Mouse (Mus musculus): ENCODE data around the gene Mllt3. TPM values are rescaled to one million over a fixed set of nuclear protein-coding genes. Genes with fewer than 3 reads are reported as not detected.

Mllt3 gene
- polyA plus RNA-seq, 1 experiment from 2014 or later, result 33.4 TPM

DNA sequence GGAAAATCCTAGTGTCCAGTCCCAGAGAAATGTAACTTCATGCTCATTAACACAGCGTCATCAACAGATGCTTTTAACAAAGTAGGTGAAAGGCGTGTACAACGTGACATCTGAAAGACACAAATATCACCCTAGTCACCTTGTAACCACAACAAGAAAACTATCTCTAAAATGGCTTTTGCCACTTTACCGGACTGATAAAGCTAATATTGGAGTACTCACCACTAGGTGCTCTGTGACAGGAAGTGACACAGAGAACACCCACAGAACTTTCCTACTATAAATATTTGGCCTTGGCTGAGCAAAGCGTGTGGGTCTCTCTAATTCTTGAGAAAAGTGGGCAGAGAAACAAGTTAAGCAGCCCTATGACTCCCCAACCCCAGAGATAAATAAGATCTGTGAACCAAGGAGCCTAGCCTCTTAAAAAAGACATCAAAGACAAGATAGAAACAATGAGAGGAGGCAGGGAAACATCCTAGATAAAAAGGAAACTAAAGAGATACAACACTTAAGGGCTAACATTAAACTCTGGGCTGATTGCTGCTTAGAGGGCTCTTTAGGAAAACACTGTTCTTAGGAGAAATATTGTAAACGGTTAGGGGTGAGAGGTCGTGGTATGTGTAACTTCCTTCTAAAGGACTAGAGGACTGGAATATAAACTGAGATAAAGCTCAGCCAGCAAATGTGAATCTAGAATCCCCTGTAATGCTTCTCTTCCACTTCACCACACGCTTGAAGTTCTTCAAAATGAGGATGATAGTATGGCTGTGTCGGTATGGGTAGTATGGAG is 29.8 kb downstream of the Mllt3 start:
- H3K4me2 ChIP-seq (replicated peaks; ENCODE audit: low read depth, low read length), result no peak overlapping the region
- WGBS, result 76% methylated on average over 9 of the region's 9 CpGs

DNA sequence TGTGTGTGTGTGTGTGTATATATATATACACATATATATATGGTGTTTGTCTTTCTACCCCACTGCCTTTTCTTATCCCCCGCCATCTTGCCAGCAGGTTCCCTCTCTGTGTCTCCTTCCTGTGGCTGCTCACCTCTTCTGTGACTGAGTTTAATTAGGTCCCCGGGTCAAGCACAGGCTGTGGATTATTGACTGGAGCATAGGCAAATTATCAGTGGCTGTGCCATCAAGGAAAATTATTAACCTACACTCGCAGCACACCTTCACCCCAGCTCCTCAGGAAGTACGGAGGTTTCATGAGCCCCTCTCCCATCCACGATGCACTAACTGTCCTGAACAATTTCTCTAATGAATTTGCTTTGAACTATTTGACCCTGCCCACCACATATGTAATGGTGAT is 41.5 kb downstream of the Mllt3 start:
- H3K27ac ChIP-seq (ENCODE audit: low read depth, low read length), result no peak overlapping the region
- H3K4me1 ChIP-seq (ENCODE audit: control insufficient read depth, insufficient read depth, low read length), result no peaks in the 10 kb centered on the region
- no peaks in the 10 kb centered on the region for H3K9me3 ChIP-seq (ENCODE audit: control insufficient read depth, low read length)
- no peak for ATAC-seq (ENCODE audit: low FRiP score, low TSS enrichment)
- no peak overlapping the region for H3K4me2 ChIP-seq (replicated peaks; ENCODE audit: low read depth, low read length)
- H3K36me3 ChIP-seq (ENCODE audit: control insufficient read depth, insufficient read depth, low read length), result no peaks in the 10 kb centered on the region; the same call in 1 of the 2 replicates
- no peak overlapping the region for H3K9ac ChIP-seq (ENCODE audit: low read depth, low read length)
- 70% methylated on average over 5 of the region's 5 CpGs for WGBS
- no peaks in the 10 kb centered on the region for H3K27me3 ChIP-seq (ENCODE audit: control insufficient read depth, insufficient read depth, low read length)
- no peak overlapping the region for H3K4me3 ChIP-seq (ENCODE audit: low read length)

More for the DNA sequence above, 29.8 kb downstream of the Mllt3 start:
- Histone ChIP-seq H3K9ac (ENCODE audit: low read depth, low read length) (no peak overlapping the region), H3K4me3 (ENCODE audit: low read length) (no peak overlapping the region), H3K36me3 (ENCODE audit: control insufficient read depth, insufficient read depth, low read length) (no peaks in the 10 kb centered on the region; the same call in 1 of the 2 replicates), H3K4me1 (ENCODE audit: control insufficient read depth, insufficient read depth, low read length) (no peaks in the 10 kb centered on the region), H3K9me3 (ENCODE audit: control insufficient read depth, low read length) (no peaks in the 10 kb centered on the region), H3K27me3 (ENCODE audit: control insufficient read depth, insufficient read depth, low read length) (no peaks in the 10 kb centered on the region), H3K27ac (ENCODE audit: low read depth, low read length) (no peak overlapping the region)
- no peak for ATAC-seq (ENCODE audit: low FRiP score, low TSS enrichment)

DNA sequence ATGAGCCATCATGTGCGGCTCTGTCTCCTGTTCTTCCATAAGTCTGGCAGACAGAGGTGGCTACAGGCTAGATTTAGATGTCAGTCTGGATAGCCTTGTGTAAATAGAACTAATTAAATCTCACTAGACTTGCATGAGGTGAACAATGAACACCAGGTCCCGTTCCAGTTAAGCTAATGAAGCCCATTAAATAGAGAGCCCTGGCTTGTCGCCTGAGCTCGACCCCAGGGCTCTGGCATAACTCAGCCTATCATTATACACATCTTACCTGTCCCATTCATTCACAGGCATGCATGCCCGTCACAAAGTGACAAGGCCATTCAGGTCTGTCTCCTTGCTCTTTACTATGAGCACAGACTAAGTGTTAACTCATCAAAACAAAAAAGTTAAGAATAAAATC is 42.2 kb downstream of the Mllt3 start:
- 69% methylated on average over 5 of the region's 5 CpGs for WGBS
- Histone ChIP-seq H3K27ac (ENCODE audit: low read depth, low read length) (no peak overlapping the region), H3K4me3 (ENCODE audit: low read length) (no peak overlapping the region), H3K9ac (ENCODE audit: low read depth, low read length) (no peak overlapping the region), H3K9me3 (ENCODE audit: control insufficient read depth, low read length) (no peaks in the 10 kb centered on the region), H3K27me3 (ENCODE audit: control insufficient read depth, insufficient read depth, low read length) (no peaks in the 10 kb centered on the region), H3K36me3 (ENCODE audit: control insufficient read depth, insufficient read depth, low read length) (no peaks in the 10 kb centered on the region; the same call in 1 of the 2 replicates), H3K4me2 (replicated peaks; ENCODE audit: low read depth, low read length) (no peak overlapping the region), H3K4me1 (ENCODE audit: control insufficient read depth, insufficient read depth, low read length) (no peaks in the 10 kb centered on the region)
- no peak for ATAC-seq (ENCODE audit: low FRiP score, low TSS enrichment)

DNA sequence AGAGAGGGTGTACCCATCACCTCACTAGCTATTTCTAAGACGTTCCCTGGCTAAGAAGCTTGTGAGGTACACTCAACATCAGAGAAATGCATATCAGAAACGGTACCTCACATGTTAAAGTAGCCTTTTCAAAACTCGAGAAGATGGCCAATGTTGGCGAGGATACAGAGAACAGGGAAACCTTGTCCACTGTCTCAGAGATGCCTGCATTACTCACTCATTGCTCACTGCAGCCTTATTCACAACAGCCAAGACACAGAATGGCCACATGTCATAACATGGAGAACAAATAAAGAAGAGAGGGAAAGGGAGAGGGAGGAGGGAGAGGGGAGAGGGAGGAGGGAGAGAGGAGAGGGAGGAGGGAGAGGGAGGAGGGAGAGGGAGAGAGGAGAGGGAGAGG is 47.9 kb downstream of the Mllt3 start:
- Histone ChIP-seq H3K27ac (ENCODE audit: low read depth, low read length) (no peak overlapping the region), H3K9ac (ENCODE audit: low read depth, low read length) (no peak overlapping the region), H3K9me3 (ENCODE audit: control insufficient read depth, low read length) (no peaks in the 10 kb centered on the region), H3K4me2 (replicated peaks; ENCODE audit: low read depth, low read length) (no peak overlapping the region), H3K36me3 (ENCODE audit: control insufficient read depth, insufficient read depth, low read length) (no peaks in the 10 kb centered on the region), H3K27me3 (ENCODE audit: control insufficient read depth, insufficient read depth, low read length) (no peaks in the 10 kb centered on the region), H3K4me1 (ENCODE audit: control insufficient read depth, insufficient read depth, low read length) (peaks cover 21% of the 10 kb centered on the region), H3K4me3 (ENCODE audit: low read length) (no peak overlapping the region)
- no peak for ATAC-seq (ENCODE audit: low FRiP score, low TSS enrichment)
- 64% methylated on average over 4 of the region's 4 CpGs for WGBS

DNA sequence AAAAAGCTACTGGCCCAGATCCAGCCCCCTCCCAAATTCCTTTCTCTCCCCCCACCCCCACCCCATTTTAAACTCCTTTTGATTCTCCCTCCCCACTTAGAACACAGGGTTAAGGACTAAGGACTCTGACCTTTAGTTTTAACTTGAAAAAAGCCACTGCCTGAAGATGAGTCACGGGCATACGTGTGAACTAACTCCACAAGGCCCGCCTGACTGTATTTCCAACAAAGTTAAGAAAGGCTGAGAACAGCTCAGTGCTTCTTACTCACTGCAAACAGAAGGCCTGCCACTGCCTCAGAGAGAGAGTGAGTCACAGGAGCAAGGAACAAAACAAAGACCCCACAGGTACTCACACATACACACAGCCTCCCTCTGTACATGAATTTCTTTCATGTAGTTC is 48.6 kb downstream of the Mllt3 start:
- Histone ChIP-seq H3K9ac (ENCODE audit: low read depth, low read length) (no peak overlapping the region), H3K27ac (ENCODE audit: low read depth, low read length) (no peak overlapping the region), H3K9me3 (ENCODE audit: control insufficient read depth, low read length) (no peaks in the 10 kb centered on the region), H3K4me3 (ENCODE audit: low read length) (no peak overlapping the region), H3K27me3 (ENCODE audit: control insufficient read depth, insufficient read depth, low read length) (no peaks in the 10 kb centered on the region), H3K4me1 (ENCODE audit: control insufficient read depth, insufficient read depth, low read length) (peaks cover 21% of the 10 kb centered on the region), H3K4me2 (replicated peaks; ENCODE audit: low read depth, low read length) (no peak overlapping the region), H3K36me3 (ENCODE audit: control insufficient read depth, insufficient read depth, low read length) (no peaks in the 10 kb centered on the region)
- no peak; the same call in 1 of the 2 replicates for ATAC-seq (ENCODE audit: low FRiP score, low TSS enrichment)
- 33% methylated on average over 3 of the region's 3 CpGs for WGBS

DNA sequence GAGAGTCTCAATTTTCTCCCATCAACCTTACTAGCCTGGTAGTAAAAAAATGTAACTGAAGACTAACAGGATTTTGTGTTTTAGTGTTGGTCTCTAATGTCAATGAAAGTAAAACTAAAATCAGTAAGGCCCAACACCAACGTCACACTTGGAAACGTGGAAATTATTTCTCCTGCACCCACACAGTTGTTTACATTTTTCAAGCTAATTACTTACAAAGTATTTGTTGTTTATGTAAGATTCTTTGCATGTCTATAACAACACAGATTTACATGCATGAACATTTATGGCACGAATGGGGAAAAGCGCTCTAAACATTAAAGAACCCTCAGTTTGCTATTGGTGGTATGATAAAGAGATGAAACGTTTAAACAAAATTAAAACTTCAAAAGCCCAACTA is 49.1 kb downstream of the Mllt3 start:
- H3K36me3 ChIP-seq (ENCODE audit: control insufficient read depth, insufficient read depth, low read length), result no peaks in the 10 kb centered on the region
- WGBS, result 66% methylated on average over 5 of the region's 5 CpGs
- H3K27me3 ChIP-seq (ENCODE audit: control insufficient read depth, insufficient read depth, low read length), result no peaks in the 10 kb centered on the region
- peaks cover 21% of the 10 kb centered on the region for H3K4me1 ChIP-seq (ENCODE audit: control insufficient read depth, insufficient read depth, low read length)
- no peak for ATAC-seq (ENCODE audit: low FRiP score, low TSS enrichment)
- no peak overlapping the region for H3K9ac ChIP-seq (ENCODE audit: low read depth, low read length)
- H3K4me2 ChIP-seq (replicated peaks; ENCODE audit: low read depth, low read length), result no peak overlapping the region
- H3K27ac ChIP-seq (ENCODE audit: low read depth, low read length), result no peak overlapping the region
- no peaks in the 10 kb centered on the region for H3K9me3 ChIP-seq (ENCODE audit: control insufficient read depth, low read length)
- no peak overlapping the region for H3K4me3 ChIP-seq (ENCODE audit: low read length)

DNA sequence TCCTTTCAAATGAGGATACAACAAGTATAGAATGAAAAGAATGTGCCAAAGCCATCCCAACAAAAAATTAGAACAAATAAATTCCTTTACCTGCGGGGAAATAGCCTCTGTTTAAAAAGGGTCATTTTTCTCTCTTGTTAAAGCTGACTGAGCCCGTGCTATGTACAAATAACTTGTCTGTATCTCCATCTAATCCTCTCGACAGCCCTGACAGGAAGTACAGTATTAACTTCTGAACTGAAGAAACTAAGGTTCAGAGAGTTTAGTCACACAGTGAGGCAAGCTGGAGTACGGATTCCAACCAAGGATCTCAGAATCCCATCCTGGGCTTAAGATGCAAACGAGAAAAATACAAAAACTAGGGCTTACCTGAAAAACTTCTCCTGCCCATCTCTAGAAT is 50.6 kb downstream of the Mllt3 start:
- Histone ChIP-seq H3K4me2 (replicated peaks; ENCODE audit: low read depth, low read length) (no peak overlapping the region), H3K27me3 (ENCODE audit: control insufficient read depth, insufficient read depth, low read length) (no peaks in the 10 kb centered on the region), H3K9ac (ENCODE audit: low read depth, low read length) (no peak overlapping the region), H3K9me3 (ENCODE audit: control insufficient read depth, low read length) (no peaks in the 10 kb centered on the region), H3K27ac (ENCODE audit: low read depth, low read length) (no peak overlapping the region), H3K4me1 (ENCODE audit: control insufficient read depth, insufficient read depth, low read length) (peaks cover 29% of the 10 kb centered on the region), H3K36me3 (ENCODE audit: control insufficient read depth, insufficient read depth, low read length) (no peaks in the 10 kb centered on the region), H3K4me3 (ENCODE audit: low read length) (no peak overlapping the region)
- WGBS, result 56% methylated on average over 5 of the region's 5 CpGs
- ATAC-seq (ENCODE audit: low FRiP score, low TSS enrichment), result no peak

DNA sequence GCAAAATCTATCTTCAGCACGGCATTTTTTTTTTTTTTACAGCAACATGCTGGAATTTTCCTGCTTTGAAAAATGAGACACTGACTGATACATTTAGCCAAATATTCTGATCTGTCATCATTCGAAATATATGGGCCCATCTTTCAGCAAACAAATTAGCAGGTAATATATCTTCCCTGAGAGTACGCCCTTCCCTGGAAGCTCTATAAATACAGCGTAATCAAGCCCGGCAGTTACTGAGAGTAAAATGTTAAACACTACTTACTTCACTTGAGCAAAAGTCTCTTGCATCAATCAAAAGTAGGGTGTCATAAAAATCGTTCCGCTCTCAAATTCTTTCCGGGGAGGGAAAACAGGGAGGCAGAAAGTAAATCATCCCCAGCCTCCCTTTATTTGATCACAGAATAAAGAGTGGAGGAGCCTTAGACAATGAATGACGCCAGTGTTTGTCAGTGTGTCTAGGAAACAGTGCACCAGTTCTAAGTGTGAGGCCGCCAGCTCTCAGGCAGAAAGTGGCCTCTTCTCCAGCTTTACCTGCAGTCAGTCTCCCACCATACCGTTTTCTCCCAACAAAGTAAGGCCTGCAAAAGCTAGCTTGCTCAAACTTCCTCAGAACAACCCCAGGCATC is 55.2 kb downstream of the Mllt3 start:
- H3K9me3 ChIP-seq (ENCODE audit: control insufficient read depth, low read length), result no peaks in the 10 kb centered on the region
- WGBS, result 31% methylated on average over 11 of the region's 11 CpGs
- H3K4me1 ChIP-seq (ENCODE audit: control insufficient read depth, insufficient read depth, low read length), result peaks cover 9% of the 10 kb centered on the region; the same call in 1 of the 2 replicates
- H3K9ac ChIP-seq (ENCODE audit: low read depth, low read length), result no peak overlapping the region
- H3K36me3 ChIP-seq (ENCODE audit: control insufficient read depth, insufficient read depth, low read length), result no peaks in the 10 kb centered on the region
- peak; percentile 62; the same call in 1 of the 2 replicates for ATAC-seq (ENCODE audit: low FRiP score, low TSS enrichment)
- no peaks in the 10 kb centered on the region for H3K27me3 ChIP-seq (ENCODE audit: control insufficient read depth, insufficient read depth, low read length)
- no peak overlapping the region for H3K4me2 ChIP-seq (replicated peaks; ENCODE audit: low read depth, low read length)
- no peak overlapping the region for H3K27ac ChIP-seq (ENCODE audit: low read depth, low read length)
- H3K4me3 ChIP-seq (ENCODE audit: low read length), result no peak overlapping the region

DNA sequence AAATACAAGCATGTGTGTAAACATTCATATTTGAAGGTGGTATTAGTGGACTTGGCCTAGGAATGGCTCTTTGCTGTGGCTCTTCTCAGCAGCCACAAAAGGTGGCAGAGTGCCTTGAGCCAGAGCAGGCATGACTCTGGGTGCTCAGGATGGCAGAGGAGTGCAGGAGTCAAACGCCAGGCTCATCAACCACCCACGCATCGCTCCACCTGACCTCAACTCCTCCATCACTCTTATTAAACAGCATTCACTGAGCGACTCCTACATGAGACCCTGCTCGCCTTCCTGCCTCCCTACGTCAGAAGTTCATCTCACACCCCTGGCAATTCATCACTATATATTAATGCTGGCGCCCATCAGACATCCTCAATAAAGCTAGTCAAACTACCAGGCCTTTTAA is 67.3 kb downstream of the Mllt3 start:
- peak; percentile 43; the same call in 1 of the 2 replicates for ATAC-seq (ENCODE audit: low FRiP score, low TSS enrichment)
- no peaks in the 10 kb centered on the region for H3K36me3 ChIP-seq (ENCODE audit: control insufficient read depth, insufficient read depth, low read length)
- no peaks in the 10 kb centered on the region for H3K27me3 ChIP-seq (ENCODE audit: control insufficient read depth, insufficient read depth, low read length)
- H3K9ac ChIP-seq (ENCODE audit: low read depth, low read length), result no peak overlapping the region
- H3K4me2 ChIP-seq (replicated peaks; ENCODE audit: low read depth, low read length), result no peak overlapping the region
- no peak overlapping the region for H3K27ac ChIP-seq (ENCODE audit: low read depth, low read length)
- H3K4me1 ChIP-seq (ENCODE audit: control insufficient read depth, insufficient read depth, low read length), result 0 out of 2 replicates have a peak, but pooled peaks cover 4% of the 10 kb centered on the region
- H3K9me3 ChIP-seq (ENCODE audit: control insufficient read depth, low read length), result no peaks in the 10 kb centered on the region
- WGBS, result 39% methylated on average over 7 of the region's 7 CpGs
- no peak overlapping the region for H3K4me3 ChIP-seq (ENCODE audit: low read length)
